1 mouse cellular context compared by ENCODE assay signal in the genomic region with DNA sequence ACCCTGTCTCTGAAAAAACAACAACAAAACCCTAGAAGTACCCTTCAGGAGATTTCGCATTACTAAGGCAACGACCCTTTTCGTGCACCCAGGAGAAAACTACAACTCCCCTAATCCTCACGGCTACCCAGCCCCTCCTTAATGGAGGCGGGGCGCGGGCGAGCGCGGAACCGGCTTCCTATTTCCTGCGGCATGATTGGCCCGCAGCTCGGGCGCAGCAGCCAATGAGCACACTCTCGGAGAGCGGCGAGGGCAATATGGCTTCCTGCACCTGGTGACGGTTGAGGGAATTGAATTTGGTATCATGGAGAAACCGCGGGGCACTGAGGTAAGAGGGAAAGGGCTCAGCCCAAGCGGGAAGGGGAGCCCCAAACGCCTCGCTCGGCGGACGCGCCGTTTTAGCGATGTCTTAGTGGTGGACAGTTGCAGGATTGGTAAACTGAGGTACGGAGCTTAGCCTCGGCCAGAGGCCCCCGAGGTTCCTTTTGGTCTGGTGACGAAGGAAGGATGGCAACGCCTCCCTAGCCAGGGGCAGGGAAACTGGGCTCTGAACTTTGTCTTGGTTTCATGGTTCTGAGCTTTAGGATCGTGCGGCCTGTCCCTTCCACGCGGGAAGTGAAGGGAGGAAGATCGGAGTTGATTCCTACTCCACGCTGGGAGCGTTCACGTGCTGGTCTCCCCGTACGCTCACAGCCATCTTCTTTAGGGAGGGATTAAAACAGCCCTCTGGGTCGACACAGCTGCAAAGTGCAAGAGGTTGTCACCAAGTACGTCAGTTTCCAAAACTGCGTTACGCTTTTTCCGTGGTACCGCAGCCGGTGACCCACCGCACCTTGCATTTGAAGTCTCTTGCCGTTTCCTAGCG.
TF ChIP-seq lines count a peak whose summit lies in the region.

A gene (plus strand): TSS at position 193 of the 865 bp plus-strand sequence.

TF ChIP-seq in MEL, 35 proteins besides CTCF, POLR2A, EP300 and RAD21 (continued from another document):
- TF ChIP-seq GABPA (IDR thresholded peaks at IDR 0.05; ENCODE audit: low read depth, low read length), result no peak
- peak; percentile 50; the same call in 1 of the 2 replicates for TF ChIP-seq USF1 (IDR thresholded peaks at IDR 0.05; ENCODE audit: low read depth, low read length)
- TF ChIP-seq MAX (IDR thresholded peaks at IDR 0.05; ENCODE audit: low read length), result peak; percentile 74
- TF ChIP-seq TAL1 (IDR thresholded peaks at IDR 0.05; ENCODE audit: low read length), result no peak
- peak; percentile 93 for TF ChIP-seq MXI1 (IDR thresholded peaks at IDR 0.05; ENCODE audit: low read depth, low read length)
- peak; percentile 45; the same call in 1 of the 2 replicates for TF ChIP-seq POLR2AphosphoS2 (IDR thresholded peaks at IDR 0.05; ENCODE audit: low read length)
- peak; percentile 93 for TF ChIP-seq MYC (IDR thresholded peaks at IDR 0.05; ENCODE audit: low read depth, low read length)
- 0 out of 2 replicates have a peak, but pooled peaks have one; percentile 37 for TF ChIP-seq NRF1 (IDR thresholded peaks at IDR 0.05; ENCODE audit: insufficient read depth, low read depth, low read length, poor library complexity, severe bottlenecking)
- TF ChIP-seq MEF2A (IDR thresholded peaks at IDR 0.05; ENCODE audit: extremely low read depth, insufficient replicate concordance, low read depth, low read length, poor library complexity, severe bottlenecking), result peak; percentile 18; the same call in 1 of the 2 replicates
- TF ChIP-seq CHD1 (IDR thresholded peaks at IDR 0.05; ENCODE audit: low read depth, low read length), result peak; percentile 84
- TF ChIP-seq BHLHE40 (IDR thresholded peaks at IDR 0.05; ENCODE audit: borderline replicate concordance, low read depth, low read length), result peak; percentile 72; the same call in 1 of the 2 replicates
- peak; percentile 94 for TF ChIP-seq HCFC1 (IDR thresholded peaks at IDR 0.05; ENCODE audit: low read depth, low read length)
- TF ChIP-seq ZC3H11A (IDR thresholded peaks at IDR 0.05; ENCODE audit: low read depth, low read length), result no peak
- no peak for TF ChIP-seq RCOR1 (IDR thresholded peaks at IDR 0.05; ENCODE audit: low read depth, low read length)
- TF ChIP-seq JUND (IDR thresholded peaks at IDR 0.05; ENCODE audit: low read depth, low read length), result no peak
